ENCODE assay signal across 23 mouse cellular contexts in the genomic region with DNA sequence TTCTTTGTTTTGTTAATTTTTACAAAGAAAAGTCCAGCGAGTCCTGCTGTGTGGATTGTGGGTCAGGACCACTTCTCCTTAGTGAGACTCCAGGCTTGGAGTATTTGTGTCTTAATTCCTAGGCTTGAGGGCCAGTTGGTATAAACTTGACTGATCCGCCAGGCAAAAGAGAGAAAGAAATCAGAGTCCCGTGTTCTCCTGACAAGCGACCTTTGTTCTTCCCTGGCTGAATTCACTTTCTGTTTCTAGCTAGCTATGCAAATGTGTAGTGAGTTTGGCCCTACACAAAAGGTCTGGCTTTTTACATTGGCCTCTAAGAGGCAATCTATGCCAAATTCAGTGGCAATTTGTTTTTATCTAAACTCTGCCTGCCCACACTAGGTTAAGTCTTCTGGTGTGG. TPM values are rescaled to one million over a fixed set of nuclear protein-coding genes. Genes with fewer than 3 reads are reported as not detected.
DNase-seq lines count a peak whose midpoint lies in the region; TF ChIP-seq lines count a peak whose summit lies in the region.
"Had no signal": no experiment of that assay in that cellular context is flagged by ENCODE, and none has a peak within 500 bp of the region (broad histone marks: within the 10 kb centered on the region; RNA-seq: fewer than 3 reads in every experiment).

No protein-coding gene starts in this region.

- H3K9ac ChIP-seq in CH12.LX (ENCODE audit: insufficient read depth, low read depth), result no peak overlapping the region
- H3K9ac ChIP-seq: forebrain, embryonic 15.5 days; liver, embryonic 12.5 days; lung, embryonic 14.5 days; neural tube, embryonic 12.5 days had no signal

- dilution Hi-C loops in CH12.LX (cut with MboI; ENCODE audit: extremely low pct_ligation_motif_present, extremely low pct_unique_long_range_greater_than_20kb, low sequenced_read_pairs), result no loop called here

- no peak for TF ChIP-seq CTCF in CH12.LX (conservative IDR thresholded peaks at IDR 0.05 in 1 of 2, IDR thresholded peaks at IDR 0.05 in 1 of 2; ENCODE audit: low read depth in 2 of 2, low read length in 2 of 2)
- no peak for TF ChIP-seq CTCF in cortical plate, adult 2 months (IDR thresholded peaks at IDR 0.05; ENCODE audit: extremely low read depth, insufficient read depth, low read length)

- in situ Hi-C loops in CH12.LX (cut with MboI; ENCODE audit: low pct_ligation_motif_present, low pct_unique_long_range_greater_than_20kb, low sequenced_read_pairs), result no loop called here

- no peaks in the 10 kb centered on the region for H3K27me3 ChIP-seq in CH12.LX (replicated peaks)
- H3K27me3 ChIP-seq in embryonic facial prominence, embryonic 10.5 days (replicated peaks; ENCODE audit: low read depth, poor library complexity, severe bottlenecking), result no peaks in the 10 kb centered on the region
- H3K27me3 ChIP-seq: forebrain, embryonic 15.5 days; neural tube, embryonic 12.5 days had no signal

- 0 out of 2 replicates have a peak overlapping the region, but pooled peaks have one; percentile 46 for H3K4me2 ChIP-seq in CH12.LX (ENCODE audit: insufficient read depth, low read depth, poor library complexity, severe bottlenecking)
- H3K4me2 ChIP-seq: forebrain, embryonic 15.5 days; liver, embryonic 12.5 days; lung, embryonic 14.5 days; midbrain, embryonic 11.5 days; neural tube, embryonic 12.5 days had no signal

- H3K79me2 ChIP-seq in CH12.LX (replicated peaks; ENCODE audit: control insufficient read depth, extremely low read depth, insufficient read depth, poor library complexity, severe bottlenecking), result no peaks in the 10 kb centered on the region

- 59% methylated on average over 4 of the region's 4 CpGs for WGBS in embryonic facial prominence, embryonic 10.5 days

- TF ChIP-seq EP300 in CH12.LX (IDR thresholded peaks at IDR 0.05; ENCODE audit: low read length), result no peak

- peak; percentile 38 to 58 for DNase-seq in kidney, adult 8-10 months
- no peak for DNase-seq in kidney, postnatal 10 days
- DNase-seq in CH12.LX (ENCODE audit: extremely low read depth), result no peak
- peak; percentile 38 for DNase-seq in Muller cell, postnatal 12 days (ENCODE audit: inconsistent ontology term)
- DNase-seq in spleen, postnatal 10 days (ENCODE audit: low spot score in 2 of 2), result no peak
- DNase-seq in embryonic facial prominence, embryonic 10.5 days (ENCODE audit: low spot score), result no peak
- DNase-seq in lung, postnatal 36 days, result no peak
- DNase-seq: cerebellum, postnatal 10 days; gastrocnemius, postnatal 36 days; left cerebral cortex, postnatal 4 days; lung, embryonic 14.5 days; right cerebral cortex, postnatal 4 days had no signal

- H3K4me1 ChIP-seq in CH12.LX (ENCODE audit: control insufficient read depth in 1 of 2, insufficient read depth in 2 of 2), result peaks cover 0 to 2% of the 10 kb centered on the region in 2 experiments; a peak in 2 of 4 replicates
- peaks cover 7% of the 10 kb centered on the region for H3K4me1 ChIP-seq in cortical plate, adult 2 months (ENCODE audit: control insufficient read depth, insufficient read depth, low read length)
- 0 out of 2 replicates have a peak, but pooled peaks cover 3% of the 10 kb centered on the region for H3K4me1 ChIP-seq in embryonic facial prominence, embryonic 10.5 days
- H3K4me1 ChIP-seq: liver, embryonic 12.5 days had no signal

- H3K27ac ChIP-seq in CH12.LX (ENCODE audit: insufficient read depth, low read depth), result no peak overlapping the region
- 0 out of 2 replicates have a peak overlapping the region, but pooled peaks have one; percentile 79 for H3K27ac ChIP-seq in cortical plate, adult 2 months (ENCODE audit: insufficient read depth, low read length)
- no peak overlapping the region for H3K27ac ChIP-seq in embryonic facial prominence, embryonic 10.5 days (replicated peaks)
- H3K27ac ChIP-seq: forebrain, embryonic 15.5 days; liver, embryonic 12.5 days; neural tube, embryonic 12.5 days had no signal

- TF ChIP-seq POLR2A in CH12.LX (IDR thresholded peaks at IDR 0.05; ENCODE audit: low read depth, low read length), result no peak
- TF ChIP-seq POLR2A in cortical plate, adult 2 months (IDR thresholded peaks at IDR 0.05; ENCODE audit: extremely low read depth, insufficient read depth, low read length), result no peak

- no peaks in the 10 kb centered on the region for H3K36me3 ChIP-seq in CH12.LX (replicated peaks in 1 of 2; ENCODE audit: control insufficient read depth in 1 of 2, insufficient read depth in 1 of 2, low read length in 1 of 2)
- H3K36me3 ChIP-seq in embryonic facial prominence, embryonic 10.5 days (replicated peaks), result no peaks in the 10 kb centered on the region
- H3K36me3 ChIP-seq: forebrain, embryonic 15.5 days; G1E; liver, embryonic 12.5 days; neural tube, embryonic 12.5 days had no signal

- H3K9me3 ChIP-seq in CH12.LX (replicated peaks; ENCODE audit: low read length), result no peaks in the 10 kb centered on the region
- H3K9me3 ChIP-seq in embryonic facial prominence, embryonic 10.5 days, result no peaks in the 10 kb centered on the region
- H3K9me3 ChIP-seq: forebrain, embryonic 15.5 days; G1E; liver, embryonic 12.5 days; neural tube, embryonic 12.5 days had no signal

- no peak overlapping the region for H3K4me3 ChIP-seq in CH12.LX (replicated peaks in 1 of 3; ENCODE audit: low read depth in 2 of 3, low read length in 2 of 3, poor library complexity in 1 of 3)
- H3K4me3 ChIP-seq in cortical plate, adult 2 months (ENCODE audit: insufficient read depth, low read length), result no peak overlapping the region
- no peak overlapping the region for H3K4me3 ChIP-seq in embryonic facial prominence, embryonic 10.5 days
- H3K4me3 ChIP-seq: forebrain, embryonic 15.5 days; liver, embryonic 12.5 days; neural tube, embryonic 12.5 days had no signal

- TF ChIP-seq RAD21 in CH12.LX (IDR thresholded peaks at IDR 0.05; ENCODE audit: low read depth, low read length), result no peak

TF ChIP-seq in CH12.LX, 34 proteins besides CTCF, POLR2A, EP300 and RAD21:
- TF ChIP-seq SMC3 (IDR thresholded peaks at IDR 0.05; ENCODE audit: low read depth, low read length), result no peak
- TF ChIP-seq BHLHE40 (IDR thresholded peaks at IDR 0.05; ENCODE audit: low read depth, low read length), result no peak
- TF ChIP-seq HCFC1 (IDR thresholded peaks at IDR 0.05; ENCODE audit: low read depth, low read length), result no peak
- no peak for TF ChIP-seq CHD1 (IDR thresholded peaks at IDR 0.05; ENCODE audit: low read depth, low read length)

RNA-seq across cellular contexts. Expression of a gene that starts 22.2 kb away (rescaled TPM):
- not detected in 2 replicates for total RNA-seq in CH12.LX (2012; rRNA removed)
- not detected in 2 replicates for total RNA-seq in CH12.LX (2014; rRNA removed)
- polyA plus RNA-seq in CH12.LX (2012; ENCODE audit: insufficient read length, low read depth), result not detected in 2 replicates
- 0.17 and 0.28 TPM in 2 replicates for polyA plus RNA-seq in cortical plate, adult 2 months (2012; rRNA removed)
- polyA plus RNA-seq in embryonic facial prominence, embryonic 10.5 days (2016; fragmentation: Nextera tagmentation; extraction: Ambion mirVana), result not detected in 2 replicates
- total RNA-seq: adrenal gland, adult 18-20 months; gastrocnemius, postnatal 36 days; left cerebral cortex, postnatal 4 days had no signal
- polyA plus RNA-seq: embryonic facial prominence, embryonic 14.5 days; forebrain, embryonic 15.5 days; heart, embryonic 16.5 days; hindbrain, embryonic 11.5 days; liver, embryonic 12.5 days; lung, embryonic 14.5 days; midbrain, embryonic 11.5 days; neural tube, embryonic 12.5 days had no signal

RNA-seq across cellular contexts. Expression of a gene that starts 28.0 kb away (rescaled TPM):
- 3.5 and 4.5 TPM in 2 replicates for total RNA-seq in CH12.LX (2012; rRNA removed)
- total RNA-seq in CH12.LX (2014; rRNA removed), result 5.7 and 6.8 TPM in 2 replicates
- 4.3 and 6.4 TPM in 2 replicates for polyA plus RNA-seq in CH12.LX (2012; ENCODE audit: insufficient read length, low read depth)
- polyA plus RNA-seq in cortical plate, adult 2 months (2012; rRNA removed), result 704 and 765 TPM in 2 replicates
- polyA plus RNA-seq in embryonic facial prominence, embryonic 10.5 days (2016; fragmentation: Nextera tagmentation; extraction: Ambion mirVana), result 14.7 and 21.7 TPM in 2 replicates

RNA-seq across cellular contexts. Expression of a gene that starts 28.0 kb away (rescaled TPM):
- total RNA-seq in CH12.LX (2012; rRNA removed) (not detected in 2 replicates), CH12.LX (2014; rRNA removed) (not detected in 2 replicates)
- not detected in 2 replicates for polyA plus RNA-seq in CH12.LX (2012; ENCODE audit: insufficient read length, low read depth)
- not detected in 2 replicates for polyA plus RNA-seq in cortical plate, adult 2 months (2012; rRNA removed)
- not detected in 2 replicates for polyA plus RNA-seq in embryonic facial prominence, embryonic 10.5 days (2016; fragmentation: Nextera tagmentation; extraction: Ambion mirVana)
- total RNA-seq: adrenal gland, adult 18-20 months; G1E; layer of hippocampus, adult 18-20 months had no signal
- polyA plus RNA-seq: embryonic facial prominence, embryonic 14.5 days; G1E; heart, embryonic 16.5 days; hindbrain, embryonic 11.5 days; liver, embryonic 12.5 days; lung, embryonic 14.5 days; midbrain, embryonic 11.5 days; neural tube, embryonic 12.5 days had no signal

Comparison
In these comparisons a context has a peak if more than half of its experiments do, and no peak if none do; other contexts are left out.
1. DNase-seq: peak in kidney, adult 8-10 months (2 of 2) and Muller cell, postnatal 12 days (single experiment); none in kidney, postnatal 10 days (single experiment), CH12.LX (single experiment), spleen, postnatal 10 days (0 of 2), embryonic facial prominence, embryonic 10.5 days (single experiment) and lung, postnatal 36 days (single experiment).
2. RNA of a gene that starts 28.0 kb away (polyA plus RNA-seq): 704 to 765 TPM in cortical plate, adult 2 months; 14.7 to 21.7 TPM in embryonic facial prominence, embryonic 10.5 days and 4.3 to 6.4 TPM in CH12.LX; every median in the first group is over 10 times any median in the second.